Mouse (Mus musculus): ENCODE measurements at regions not wholly inside any gene's neighbourhood (a gene's known extent, or its start where the extent isn't known, plus 50 kb on each side); places are given as distances from the start of the nearest gene placed in this dataset.
"Not testable (repeated sequence)": the region's sequence is repeated elsewhere in the genome, so short reads cannot be mapped to it uniquely, and the experiment has no call there.

GRCm38 (mm10) chr8:103626446-103626845 lies 475.0 kb upstream of the Cdh5 start:
- peak; percentile 9 for DNase-seq (ENCODE audit: low spot score in 2 of 2)

DNA sequence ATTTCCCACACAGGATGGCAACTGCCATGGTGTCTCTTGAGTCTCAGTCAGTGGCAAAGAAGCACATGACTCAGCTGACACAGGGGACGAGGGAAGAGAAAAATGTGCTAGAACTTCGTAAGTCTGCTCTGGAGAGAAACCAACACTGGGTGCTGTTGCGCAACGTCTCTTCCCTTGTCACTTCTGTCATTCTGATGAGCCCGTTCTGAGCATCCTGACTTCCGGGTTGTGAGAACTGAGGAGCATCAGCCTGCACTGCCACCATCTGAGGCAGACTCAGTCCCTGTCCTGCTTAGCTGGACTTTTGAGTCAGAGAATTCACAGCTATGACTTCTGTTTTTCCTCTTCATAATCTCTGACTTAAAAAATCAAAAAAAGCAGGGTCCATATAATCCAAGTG lies 468.9 kb upstream of the Cdh5 start:
- no peak for DNase-seq (ENCODE audit: low spot score in 2 of 2)

DNA sequence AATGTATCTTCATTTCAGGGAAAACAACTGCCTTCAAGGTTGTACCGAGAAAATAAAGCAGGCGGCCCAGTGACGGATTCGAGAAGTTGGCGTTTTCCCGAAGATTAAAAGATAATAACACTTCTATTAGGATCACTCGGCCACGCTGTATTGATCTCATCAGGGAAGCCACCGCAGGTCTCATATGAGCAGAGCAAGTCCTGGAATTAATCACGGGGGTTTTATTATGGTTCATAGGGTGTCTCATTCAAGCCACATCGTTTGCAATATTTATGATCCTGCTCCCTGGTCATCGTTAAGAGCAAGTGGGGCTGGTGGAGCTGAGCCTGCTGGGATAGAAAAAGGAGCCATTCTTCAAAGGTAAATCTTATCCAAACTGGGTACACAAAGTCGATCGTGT lies 466.5 kb upstream of the Cdh5 start:
- DNase-seq (ENCODE audit: low spot score in 2 of 2) = no peak

GRCm38 (mm10) chr8:103643621-103644020 lies 457.8 kb upstream of the Cdh5 start:
- no peak for DNase-seq (ENCODE audit: low spot score in 2 of 2)

DNA sequence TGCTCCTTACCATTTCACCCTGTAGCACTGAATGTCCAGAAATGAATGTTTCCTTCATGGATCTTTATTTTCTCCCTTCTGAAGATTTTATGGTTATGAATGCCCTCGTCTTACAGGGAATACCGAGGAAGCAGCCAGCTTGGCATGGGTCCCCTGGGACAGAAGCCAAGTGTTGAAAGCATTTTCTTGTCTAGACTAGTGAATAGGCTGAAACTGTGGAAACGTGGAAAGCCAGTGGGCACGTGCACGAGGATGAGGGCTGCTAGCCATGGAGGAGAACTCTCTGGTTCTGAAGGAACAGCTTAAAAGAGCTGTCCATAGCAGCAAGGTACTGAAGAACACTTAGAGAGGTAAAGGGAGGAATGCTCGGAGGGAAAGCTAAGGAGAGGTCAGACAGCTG lies 457.3 kb upstream of the Cdh5 start:
- DNase-seq (ENCODE audit: low spot score in 2 of 2) = peak in 1 of 2 experiments; percentile 14

DNA sequence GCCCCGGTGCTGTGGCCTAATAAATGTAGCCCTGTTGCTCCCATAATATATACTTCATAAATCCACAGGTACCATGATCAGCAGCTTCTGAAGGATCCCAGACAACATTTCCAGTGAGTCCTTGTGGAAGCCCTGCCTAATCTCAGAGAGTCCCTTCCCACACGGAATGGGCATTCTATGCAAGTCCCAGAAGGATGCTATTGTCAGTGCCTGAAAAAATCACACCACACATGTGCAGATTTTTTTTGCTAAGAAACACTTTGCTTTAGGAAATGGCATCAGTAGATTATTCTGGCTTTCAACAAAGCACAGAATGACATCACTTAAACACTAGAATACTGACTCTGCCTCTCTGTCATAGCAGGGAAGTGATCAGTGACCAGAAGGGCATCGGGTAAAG lies 456.6 kb upstream of the Cdh5 start:
- no peak for DNase-seq (ENCODE audit: low spot score in 2 of 2)

- DNase-seq (ENCODE audit: low spot score in 2 of 2) = no peak
Observed at GRCm38 (mm10) chr8:103664796-103665195, 436.6 kb upstream of the Cdh5 start.

GRCm38 (mm10) chr8:103686233-103686632 lies 415.2 kb upstream of the Cdh5 start:
- DNase-seq (ENCODE audit: low spot score in 2 of 2) = not testable (repeated sequence)

DNA sequence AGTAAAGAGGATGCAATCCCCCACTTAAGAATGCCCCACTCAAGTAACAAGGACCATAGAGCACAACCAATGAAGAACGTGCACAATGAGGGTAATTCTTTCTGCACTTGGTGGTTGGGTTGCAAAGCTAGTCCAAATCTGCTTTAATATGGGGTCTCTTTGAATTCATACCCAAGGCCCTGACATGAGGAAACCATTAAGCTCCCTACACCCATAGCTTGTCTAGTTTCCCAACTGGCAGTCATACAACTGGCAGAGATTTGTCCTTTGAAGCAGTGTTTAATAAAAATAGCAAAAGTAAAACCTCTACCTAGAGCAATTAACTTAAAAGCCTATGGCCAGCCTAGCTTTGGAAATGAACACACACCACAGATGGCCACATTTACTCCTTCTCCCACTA lies 411.0 kb upstream of the Cdh5 start:
- no peak for DNase-seq (ENCODE audit: low spot score in 2 of 2)

- DNase-seq (ENCODE audit: low spot score in 2 of 2) = no peak
Observed at GRCm38 (mm10) chr8:103693531-103693930, 407.9 kb upstream of the Cdh5 start.

GRCm38 (mm10) chr8:103694331-103694891 lies 407.0 kb upstream of the Cdh5 start:
- DNase-seq (ENCODE audit: low spot score in 2 of 2) = no peak

- DNase-seq (ENCODE audit: low spot score in 2 of 2) = no peak
Observed at GRCm38 (mm10) chr8:103699016-103699520, 402.4 kb upstream of the Cdh5 start.

GRCm38 (mm10) chr8:103702236-103702635 lies 399.2 kb upstream of the Cdh5 start:
- no peak for DNase-seq (ENCODE audit: low spot score in 2 of 2)

- no peak for DNase-seq (ENCODE audit: low spot score in 2 of 2)
Observed at GRCm38 (mm10) chr8:103706084-103706483, 395.3 kb upstream of the Cdh5 start.

- DNase-seq (ENCODE audit: low spot score in 2 of 2) = not testable (repeated sequence)
Observed at GRCm38 (mm10) chr8:103710871-103711270, 390.6 kb upstream of the Cdh5 start.

DNA sequence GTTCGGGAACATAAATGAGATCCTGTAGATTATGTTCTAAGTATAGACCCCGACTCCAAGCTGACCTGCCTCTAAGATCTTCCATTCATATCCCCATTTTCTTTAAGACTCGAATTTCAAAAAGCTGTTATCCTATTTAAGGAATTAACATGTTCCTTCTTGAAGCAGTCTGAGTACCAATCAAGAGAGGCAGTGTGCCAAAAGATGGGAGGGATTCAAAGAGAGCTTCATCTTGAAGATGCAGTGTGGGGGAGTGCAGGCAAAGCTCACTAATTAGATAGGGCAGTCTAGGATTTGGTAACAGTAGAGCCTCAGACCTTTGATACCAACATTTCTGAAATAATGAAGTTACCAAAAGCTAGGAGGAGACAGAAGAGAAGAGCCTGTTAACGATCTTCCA lies 383.7 kb upstream of the Cdh5 start:
- no peak for DNase-seq (ENCODE audit: low spot score in 2 of 2)

DNA sequence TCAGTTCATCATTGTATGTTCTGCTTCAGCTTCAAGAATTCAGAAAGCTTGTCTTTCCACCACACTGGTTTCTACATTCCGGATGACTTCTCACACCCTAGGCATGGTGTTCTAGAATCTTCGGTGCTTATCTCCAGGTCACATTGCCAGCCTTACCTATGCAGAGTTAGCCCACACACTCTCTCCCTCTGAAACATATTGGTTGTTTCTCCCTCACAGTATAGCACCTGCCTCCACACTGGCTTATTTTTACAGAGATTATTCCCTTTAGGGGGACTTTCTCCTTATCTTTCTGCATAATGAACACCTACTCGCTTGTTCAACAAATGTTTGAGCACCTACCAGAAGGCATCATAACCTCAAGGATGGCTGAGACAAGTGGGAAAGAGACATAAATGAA lies 368.0 kb upstream of the Cdh5 start:
- no peak for DNase-seq (ENCODE audit: low spot score in 2 of 2)

DNA sequence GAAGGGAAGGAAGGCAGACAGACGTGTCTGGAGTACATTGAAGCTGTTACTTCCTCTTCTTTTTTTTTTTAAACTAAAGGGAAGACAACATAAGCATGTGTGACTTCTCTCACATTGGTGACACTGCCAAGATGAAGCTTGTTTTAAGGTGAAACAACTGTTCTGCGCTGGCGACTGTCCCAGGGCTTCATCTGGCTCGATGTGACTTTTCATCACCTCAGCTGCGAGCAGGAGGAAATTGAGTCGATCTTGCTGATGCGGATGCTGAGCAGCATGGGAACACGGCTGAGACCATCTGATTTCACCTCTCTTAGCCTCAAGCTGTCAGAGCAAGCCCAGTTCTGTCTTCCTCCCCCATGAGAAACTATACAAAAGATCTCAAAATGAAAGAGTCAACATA lies 363.1 kb upstream of the Cdh5 start:
- DNase-seq (ENCODE audit: low spot score in 2 of 2) = peak in 1 of 2 experiments; percentile 49

- DNase-seq (ENCODE audit: low spot score in 2 of 2) = no peak
Observed at GRCm38 (mm10) chr8:103741395-103741794, 360.0 kb upstream of the Cdh5 start.

- DNase-seq (ENCODE audit: low spot score in 2 of 2) = no peak
Observed at GRCm38 (mm10) chr8:103748734-103749133, 352.7 kb upstream of the Cdh5 start.

- no peak for DNase-seq (ENCODE audit: low spot score in 2 of 2)
Observed at GRCm38 (mm10) chr8:103750278-103751097, 350.9 kb upstream of the Cdh5 start.

GRCm38 (mm10) chr8:103751161-103751560 lies 350.3 kb upstream of the Cdh5 start:
- no peak for DNase-seq (ENCODE audit: low spot score in 2 of 2)

GRCm38 (mm10) chr8:103763821-103764220 lies 337.6 kb upstream of the Cdh5 start:
- DNase-seq (ENCODE audit: low spot score in 2 of 2) = no peak

Measured in urinary bladder, adult 18-20 months (tissue).